Comparison of ENCODE assay signal across 7 mouse cellular contexts in genomic region chr2:11086996-11087395, GRCm38 (mm10).
A peak's percentile ranks its signal among the peaks of the same experiment; 100 is the strongest.
DNase-seq lines count a peak whose midpoint lies in the region; ATAC-seq and TF ChIP-seq lines count a peak whose summit lies in the region.

No protein-coding gene starts in this region.

- no peak overlapping the region for H3K4me3 ChIP-seq in kidney, embryonic 15.5 days (replicated peaks)
- H3K4me3 ChIP-seq in kidney, postnatal 0 days (replicated peaks; ENCODE audit: low read depth, low read length): no peak overlapping the region
- H3K4me3 ChIP-seq in midbrain, embryonic 16.5 days (ENCODE audit: low read depth, low read length): no peak overlapping the region

- H3K27ac ChIP-seq in kidney, embryonic 15.5 days: no peak overlapping the region
- no peak overlapping the region for H3K27ac ChIP-seq in kidney, postnatal 0 days
- no peak overlapping the region for H3K27ac ChIP-seq in midbrain, embryonic 16.5 days (ENCODE audit: low read length)

- peak; percentile 84 for TF ChIP-seq CTCF in kidney, postnatal 0 days (IDR thresholded peaks at IDR 0.05; ENCODE audit: low read depth)

- no peaks in the 10 kb centered on the region for H3K9me3 ChIP-seq in kidney, embryonic 15.5 days (replicated peaks)
- H3K9me3 ChIP-seq in kidney, postnatal 0 days (replicated peaks; ENCODE audit: low read length): no peaks in the 10 kb centered on the region
- H3K9me3 ChIP-seq in midbrain, embryonic 16.5 days (replicated peaks; ENCODE audit: control insufficient read depth, low read length, poor library complexity, severe bottlenecking): no peaks in the 10 kb centered on the region

- no peaks in the 10 kb centered on the region for H3K27me3 ChIP-seq in kidney, embryonic 15.5 days
- no peaks in the 10 kb centered on the region for H3K27me3 ChIP-seq in kidney, postnatal 0 days (ENCODE audit: insufficient read depth, low read length)
- H3K27me3 ChIP-seq in midbrain, embryonic 16.5 days (ENCODE audit: control insufficient read depth, insufficient read depth, low read depth, low read length): no peaks in the 10 kb centered on the region

- DNase-seq in kidney, adult 18-20 months: peak; percentile 4
- DNase-seq in CD8-positive naive resting alpha-beta T cell, adult 2 months (ENCODE audit: low read depth in 2 of 2, low spot score in 2 of 2): peak; percentile 12 to 20
- DNase-seq in T-cell, adult 2 months (ENCODE audit: low spot score): peak; percentile 37
- peak; percentile 69 for DNase-seq in kidney, postnatal 0 days (ENCODE audit: low spot score)
- DNase-seq in retina, postnatal 1 day: peak; percentile 58

- H3K36me3 ChIP-seq in kidney, embryonic 15.5 days: no peaks in the 10 kb centered on the region
- H3K36me3 ChIP-seq in kidney, postnatal 0 days (ENCODE audit: insufficient read depth, low read length): no peaks in the 10 kb centered on the region
- H3K36me3 ChIP-seq in midbrain, embryonic 16.5 days (ENCODE audit: control insufficient read depth, insufficient read depth, low read length): no peaks in the 10 kb centered on the region

- no peak overlapping the region for H3K9ac ChIP-seq in kidney, embryonic 15.5 days
- no peak overlapping the region for H3K9ac ChIP-seq in kidney, postnatal 0 days (ENCODE audit: low read depth, low read length)
- no peak overlapping the region for H3K9ac ChIP-seq in midbrain, embryonic 16.5 days (ENCODE audit: low read depth, low read length)

- WGBS in kidney, embryonic 15.5 days: 49% methylated on average over 1 of the region's 1 CpGs
- WGBS in kidney, postnatal 0 days: 32% methylated on average over 1 of the region's 1 CpGs
- WGBS in midbrain, embryonic 16.5 days: 36% methylated on average over 1 of the region's 1 CpGs

- H3K4me2 ChIP-seq in kidney, embryonic 15.5 days: no peak overlapping the region
- no peak overlapping the region for H3K4me2 ChIP-seq in kidney, postnatal 0 days (ENCODE audit: low read length)
- no peak overlapping the region for H3K4me2 ChIP-seq in midbrain, embryonic 16.5 days (ENCODE audit: low read length)

- ATAC-seq in kidney, embryonic 15.5 days (replicated peaks; ENCODE audit: low FRiP score): no peak
- no peak for ATAC-seq in kidney, postnatal 0 days (replicated peaks; ENCODE audit: low FRiP score, low read depth)
- ATAC-seq in midbrain, embryonic 16.5 days: no peak

- no peaks in the 10 kb centered on the region for H3K4me1 ChIP-seq in kidney, embryonic 15.5 days
- no peaks in the 10 kb centered on the region for H3K4me1 ChIP-seq in kidney, postnatal 0 days (replicated peaks; ENCODE audit: insufficient read depth, low read length)
- no peaks in the 10 kb centered on the region for H3K4me1 ChIP-seq in midbrain, embryonic 16.5 days (ENCODE audit: control insufficient read depth, insufficient read depth, low read length)

Comparison
In these comparisons a context has a peak if more than half of its experiments do, and no peak if none do; other contexts are left out.
1. DNase-seq: peak in every context shown above with its lines; median percentile 69 in kidney, postnatal 0 days; 58 in retina, postnatal 1 day; 37 in T-cell, adult 2 months; 16 in CD8-positive naive resting alpha-beta T cell, adult 2 months; 4 in kidney, adult 18-20 months.